Mouse (Mus musculus) gastrocnemius, postnatal 14 days (tissue): ENCODE measurements at regions not wholly inside any gene's neighbourhood (a gene's known extent, or its start where the extent isn't known, plus 50 kb on each side); places are given as distances from the start of the nearest gene placed in this dataset.

Experiments
- DNase-seq: peaks from one replicate; pipeline ENCODE4 v3.0.0; 2021; ENCODE audit warnings: mixed read lengths
- intact Hi-C: fragments of 180-260 bp; cut with DNase I; formaldehyde crosslinking; loops from one replicate; pipeline ENCODE4 v1.15.1; 2025; ENCODE audit warnings: low total_unique reads

- no peak for DNase-seq
- intact Hi-C loops: no loop called here
Measured at GRCm38 (mm10) chr2:45787732-45788390, 670.7 kb upstream of the Zeb2 start.

- intact Hi-C loops: no loop called here
- no peak for DNase-seq
Measured at GRCm38 (mm10) chr2:45786787-45787186, 669.6 kb upstream of the Zeb2 start.

GRCm38 (mm10) chr2:45785684-45786083, 668.5 kb upstream of the Zeb2 start:
- intact Hi-C loops: no loop called here
- DNase-seq: no peak

GRCm38 (mm10) chr2:45783634-45784412, 666.6 kb upstream of the Zeb2 start:
- intact Hi-C loops: no loop called here
- no peak for DNase-seq

- intact Hi-C loops: no loop called here
- no peak for DNase-seq
Measured at GRCm38 (mm10) chr2:45777466-45777865, 660.3 kb upstream of the Zeb2 start.

- DNase-seq: peak; percentile 43
- intact Hi-C loops: no loop called here
Measured at GRCm38 (mm10) chr2:45776485-45777135, 659.4 kb upstream of the Zeb2 start.

- DNase-seq: no peak
- intact Hi-C loops: no loop called here
Measured at GRCm38 (mm10) chr2:45775691-45776090, 658.5 kb upstream of the Zeb2 start.

GRCm38 (mm10) chr2:45774416-45774815, 657.2 kb upstream of the Zeb2 start:
- intact Hi-C loops: no loop called here
- no peak for DNase-seq

GRCm38 (mm10) chr2:45757176-45757575, 640.0 kb upstream of the Zeb2 start:
- intact Hi-C loops: no loop called here
- no peak for DNase-seq

- intact Hi-C loops: no loop called here
- DNase-seq: no peak
Measured at GRCm38 (mm10) chr2:45756395-45756794, 639.2 kb upstream of the Zeb2 start.

GRCm38 (mm10) chr2:45751746-45752145, 634.6 kb upstream of the Zeb2 start:
- intact Hi-C loops: loop anchor here (2.0 kb wide), 1 partner anchor 29 kb away; no protein-coding TSS in a partner anchor
- DNase-seq: no peak

GRCm38 (mm10) chr2:45749379-45749778, 632.2 kb upstream of the Zeb2 start:
- no peak for DNase-seq
- intact Hi-C loops: no loop called here

- intact Hi-C loops: no loop called here
- DNase-seq: peak; percentile 5
Measured at GRCm38 (mm10) chr2:45747263-45748236, 630.4 kb upstream of the Zeb2 start.

GRCm38 (mm10) chr2:45746606-45747005, 629.4 kb upstream of the Zeb2 start:
- no peak for DNase-seq
- intact Hi-C loops: no loop called here

- DNase-seq: no peak
- intact Hi-C loops: no loop called here
Measured at GRCm38 (mm10) chr2:45736278-45736677, 619.1 kb upstream of the Zeb2 start.

- intact Hi-C loops: no loop called here
- no peak for DNase-seq
Measured at GRCm38 (mm10) chr2:45713997-45714396, 596.8 kb upstream of the Zeb2 start.

- no peak for DNase-seq
- intact Hi-C loops: no loop called here
Measured at GRCm38 (mm10) chr2:45707026-45707425, 589.8 kb upstream of the Zeb2 start.

- intact Hi-C loops: no loop called here
- no peak for DNase-seq
Measured at GRCm38 (mm10) chr2:45702511-45702910, 585.3 kb upstream of the Zeb2 start.

- intact Hi-C loops: no loop called here
Measured at GRCm38 (mm10) chr2:45700578-45700977, 583.4 kb upstream of the Zeb2 start.

More at GRCm38 (mm10) chr2:45700578-45700977, 583.4 kb upstream of the Zeb2 start:
- DNase-seq: no peak
